Mouse (Mus musculus) kidney, postnatal 14 days (tissue): ENCODE measurements around the gene Cplx3.
A peak's percentile ranks its signal among the peaks of the same experiment; 100 is the strongest.

ENCODE experiments used
- DNase-seq: peaks from one replicate; pipeline ENCODE4 v3.0.0; 2022; ENCODE audit warnings: mixed read lengths

Gene Cplx3

DNA sequence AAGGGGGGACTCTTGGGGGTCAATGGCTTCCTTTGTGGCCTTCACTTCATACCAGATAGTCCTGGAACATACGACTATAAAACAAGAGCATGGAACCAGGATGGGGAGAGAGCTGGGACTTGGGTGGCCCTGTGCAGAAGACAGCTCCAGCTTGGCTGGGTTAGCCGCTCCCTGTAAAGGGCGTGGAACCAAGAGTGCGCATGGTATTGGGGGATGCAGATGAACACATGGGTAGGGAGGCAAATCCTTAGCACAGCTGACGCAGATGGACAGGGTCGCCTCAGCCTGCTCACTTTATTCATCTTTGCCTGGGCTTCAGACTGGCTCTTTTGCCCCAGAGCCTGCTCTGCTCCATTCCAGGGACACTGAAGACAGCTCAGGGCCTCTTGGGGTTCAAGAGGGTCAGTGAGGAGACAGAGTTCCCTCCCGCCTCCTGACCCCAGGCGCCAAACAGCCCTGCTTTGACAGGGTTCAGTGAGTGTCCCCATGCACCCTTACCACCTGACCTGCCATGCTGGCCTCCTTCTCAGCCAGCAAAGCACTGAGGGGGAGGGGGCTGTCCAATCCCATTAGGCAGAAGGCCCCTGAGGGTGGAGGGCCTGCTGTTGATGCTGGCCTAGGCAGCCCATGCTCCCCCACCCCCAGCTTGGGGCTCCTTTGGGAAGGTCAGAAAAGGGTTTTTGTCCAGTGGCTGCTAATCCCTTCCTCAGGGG is 7.1 kb downstream of the Cplx3 start:
- DNase-seq: peak; percentile 56

DNA sequence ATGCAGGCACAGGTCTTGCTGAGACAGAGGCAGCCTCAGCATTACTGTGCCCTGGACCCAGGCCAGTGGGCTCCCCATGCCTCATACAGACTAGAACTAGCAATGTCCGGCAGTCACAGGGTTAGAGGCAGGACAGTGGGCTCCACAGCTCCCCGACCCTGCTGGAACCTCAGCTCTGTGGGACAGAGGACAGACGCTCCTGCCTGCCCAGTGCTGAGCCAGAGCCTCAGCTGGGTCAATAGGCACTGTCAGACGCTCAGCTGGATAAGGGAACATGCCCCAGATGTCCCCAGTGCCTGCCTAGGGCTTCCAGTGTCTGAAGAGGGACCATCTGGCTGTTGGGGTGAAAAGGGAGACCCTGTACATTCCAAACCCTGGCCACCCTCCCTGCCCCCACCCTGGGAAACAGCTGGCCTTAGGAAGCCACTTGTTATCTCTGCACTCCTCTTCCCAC is 8.1 kb downstream of the Cplx3 start:
- DNase-seq: peak; percentile 50

DNA sequence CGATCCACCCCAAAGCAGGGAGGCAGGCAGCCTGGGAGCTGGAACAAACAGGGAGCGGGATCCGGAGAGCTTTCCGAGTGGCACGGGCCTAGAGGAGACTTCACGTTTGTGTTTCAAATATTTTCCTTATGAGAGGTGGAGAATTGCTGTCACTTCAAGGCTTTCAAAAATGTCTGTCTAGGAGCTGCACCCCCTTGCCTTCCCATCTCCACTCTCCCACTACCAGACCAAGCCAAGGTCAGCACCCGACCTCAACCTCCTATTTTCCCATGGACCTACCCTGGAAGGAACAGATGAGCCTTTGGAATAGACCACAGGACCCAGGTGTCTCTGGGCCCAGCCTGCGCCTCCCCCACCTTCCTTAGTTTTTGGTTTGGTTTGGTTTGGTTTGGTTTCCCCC is 8.8 kb downstream of the Cplx3 start:
- no peak for DNase-seq

DNA sequence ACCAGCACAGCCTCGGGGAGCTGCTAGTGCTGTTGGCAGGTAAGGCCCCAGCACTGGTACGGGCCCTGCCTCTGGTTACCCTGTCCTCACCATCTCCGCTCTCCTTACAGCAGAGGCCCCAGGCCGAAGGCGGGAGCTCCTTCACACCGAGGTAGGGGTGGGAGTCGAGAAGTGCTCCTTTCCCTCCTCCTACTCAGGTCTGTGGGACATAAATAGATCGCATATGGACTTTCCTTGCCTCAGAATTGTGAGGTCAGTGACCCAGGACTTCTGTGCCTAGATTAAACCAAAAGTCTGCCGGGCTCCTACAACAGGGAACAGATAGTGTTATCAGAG is 11.9 kb downstream of the Cplx3 start:
- no peak for DNase-seq

DNA sequence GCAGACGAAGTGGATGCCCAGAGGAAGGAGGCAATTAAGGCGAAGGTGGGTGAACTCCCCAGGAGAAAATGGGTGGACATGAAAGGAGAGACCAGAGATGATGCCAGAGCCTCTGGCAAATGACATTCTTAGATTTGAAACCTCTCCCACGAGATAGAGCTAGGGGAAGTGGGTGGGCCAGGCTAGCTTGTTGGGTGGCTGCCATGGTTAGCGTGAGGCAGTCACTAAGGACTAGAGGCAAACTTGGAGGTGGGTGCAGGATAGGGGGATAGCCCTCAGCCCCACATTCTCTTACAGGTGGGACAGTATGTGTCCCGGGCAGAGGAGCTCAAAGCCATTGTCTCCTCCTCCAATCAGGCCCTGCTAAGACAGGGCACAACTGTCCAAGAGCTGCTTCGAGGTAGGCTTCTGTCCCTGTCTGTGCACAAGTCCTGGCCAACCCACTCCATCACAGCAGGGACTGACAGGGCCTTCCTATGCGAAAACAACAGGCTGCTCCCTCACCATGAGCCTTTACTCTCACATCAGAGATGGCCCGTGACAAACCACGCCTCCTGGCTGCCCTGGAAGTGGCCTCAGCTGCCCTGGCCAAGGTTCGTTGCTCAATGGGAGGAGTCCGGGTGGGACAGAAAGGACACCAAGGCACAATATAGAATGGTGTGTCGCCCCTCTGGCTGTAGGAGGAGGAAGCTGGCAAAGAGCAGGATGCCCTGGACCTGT is 12.5 kb downstream of the Cplx3 start:
- DNase-seq: peak; percentile 76

DNA sequence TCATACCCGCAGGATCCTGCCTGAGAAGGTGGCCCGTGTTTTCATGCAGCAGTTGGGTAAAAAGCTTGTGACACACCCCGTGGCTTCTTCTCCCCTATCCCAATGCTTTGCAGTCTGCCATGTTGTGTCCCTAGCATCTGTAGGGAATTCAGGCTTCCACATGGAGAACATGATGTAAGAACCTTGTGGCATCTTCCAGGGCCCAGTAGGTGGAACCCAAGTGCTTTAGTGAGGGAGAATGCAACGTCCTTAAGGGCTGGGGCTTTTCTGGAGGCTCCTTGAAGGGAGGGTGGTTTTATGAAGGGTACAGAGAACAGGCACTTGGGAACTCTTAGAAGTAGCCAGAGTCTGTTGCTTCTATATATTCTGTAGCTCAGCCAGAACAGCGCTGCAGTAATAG is 15.4 kb downstream of the Cplx3 start:
- DNase-seq: no peak

GRCm38 (mm10) chr9:57589224-57590126 is 16.6 kb downstream of the Cplx3 start, which contains the start of gene Ulk3:
Gene Ulk3 (plus strand): TSS chr9:57589452.
- DNase-seq: peak; percentile 90

DNA sequence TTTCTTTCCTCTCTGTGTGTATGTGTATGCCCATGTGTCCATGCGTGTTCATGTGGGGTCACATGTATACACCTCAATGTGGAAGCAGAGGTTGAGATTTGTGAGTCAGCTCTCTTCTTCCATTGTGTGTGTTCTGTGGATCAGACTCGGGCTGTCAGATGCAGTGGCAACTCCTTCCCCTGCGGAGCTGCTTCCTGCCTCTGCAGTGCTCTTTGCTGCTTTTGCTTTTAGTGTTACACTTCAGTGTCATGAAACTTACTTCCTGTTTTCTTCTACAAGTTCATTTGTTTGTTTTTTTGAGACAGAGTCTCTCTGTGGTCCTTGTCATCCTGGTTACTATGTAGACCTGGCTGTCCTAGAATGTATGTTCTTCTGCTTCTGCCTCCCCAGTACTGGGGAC is 21.1 kb downstream of the Cplx3 start:
- no peak for DNase-seq

- DNase-seq: no peak
Observed at GRCm38 (mm10) chr9:57577144-57577849, 28.8 kb downstream of the Cplx3 start.

DNA sequence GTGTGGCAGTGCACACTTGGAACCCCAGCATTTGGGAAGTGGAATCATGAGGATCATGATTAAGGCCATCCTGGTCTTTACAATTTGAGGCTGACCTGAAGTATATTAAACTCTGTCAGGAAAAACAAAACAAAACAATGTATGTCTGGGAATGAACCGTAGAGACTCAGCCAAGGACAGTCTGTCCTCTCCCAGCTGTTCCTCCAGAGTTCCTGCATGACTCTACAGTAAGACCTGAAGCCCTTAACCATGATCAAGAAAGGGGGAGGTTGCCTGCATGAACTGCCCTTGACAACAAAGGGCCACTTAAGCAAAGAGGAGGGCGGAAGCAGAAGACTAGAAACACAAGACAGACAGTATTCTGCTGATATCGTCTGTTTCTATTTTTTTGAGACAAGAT is 30.5 kb downstream of the Cplx3 start:
- DNase-seq: no peak

GRCm38 (mm10) chr9:57574397-57574796 is 31.7 kb downstream of the Cplx3 start:
- no peak for DNase-seq

DNA sequence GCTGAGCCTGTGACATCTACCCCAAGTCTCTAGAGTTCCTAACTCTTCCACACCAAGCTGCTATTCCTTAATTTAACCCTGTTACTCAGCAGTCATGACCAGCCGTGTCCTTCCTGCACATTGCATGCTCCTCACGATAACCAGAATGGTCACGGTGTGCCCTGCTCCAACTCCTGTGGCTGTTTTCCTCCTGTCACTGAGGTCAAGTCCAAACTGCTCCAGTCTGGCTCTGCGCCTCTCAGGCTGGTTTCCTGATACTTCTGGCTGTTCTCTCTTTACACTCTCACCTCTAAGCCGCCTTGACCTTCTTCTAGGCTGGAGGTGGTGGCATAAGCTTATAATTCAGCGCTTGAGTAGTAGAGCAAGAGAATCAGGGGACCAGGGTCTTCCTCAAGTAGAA is 37.6 kb downstream of the Cplx3 start:
- DNase-seq: no peak

DNA sequence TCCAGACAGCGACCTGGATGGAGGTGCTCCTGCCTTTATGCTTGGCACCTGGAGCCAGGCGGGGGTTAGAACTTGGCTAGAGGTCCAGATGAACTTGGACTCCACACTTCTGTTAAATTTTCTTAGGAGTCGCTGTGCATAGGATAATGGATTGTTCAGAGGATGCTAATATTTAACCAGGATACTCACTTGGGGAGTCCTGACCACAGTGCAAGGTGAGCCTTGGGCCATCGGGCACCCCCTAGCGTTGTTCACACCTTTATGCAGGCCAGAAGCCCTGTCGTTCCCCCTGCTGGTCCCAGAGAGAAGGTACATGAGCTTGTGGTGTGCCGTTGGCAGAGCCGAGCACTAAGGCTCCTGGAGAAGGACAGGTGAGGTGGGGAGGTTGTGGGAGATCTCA is 39.2 kb downstream of the Cplx3 start:
- DNase-seq: peak; percentile 85

GRCm38 (mm10) chr9:57565741-57566221 is 40.3 kb downstream of the Cplx3 start:
- peak; percentile 49 for DNase-seq

DNA sequence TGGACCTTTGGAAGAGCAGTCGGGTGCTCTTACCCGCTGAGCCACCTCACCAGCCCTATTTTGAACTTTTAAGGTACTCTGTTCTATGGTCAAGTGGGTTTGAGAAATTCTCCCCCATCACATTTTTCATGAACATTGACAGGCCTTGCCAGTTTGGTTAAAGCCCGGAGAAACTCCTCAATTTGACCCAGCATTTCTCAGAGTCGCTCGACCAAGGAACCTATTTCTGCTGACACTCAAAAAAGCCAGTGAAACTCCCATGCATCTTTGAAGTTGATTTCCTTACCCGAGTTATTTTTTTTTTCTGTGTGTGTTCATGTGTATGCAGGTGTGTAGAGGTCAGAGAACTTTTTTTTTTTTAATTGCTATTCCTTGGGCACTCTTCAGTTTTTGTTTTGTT is 41.5 kb downstream of the Cplx3 start:
- peak; percentile 64 for DNase-seq

- peak; percentile 66 for DNase-seq
Observed at GRCm38 (mm10) chr9:57562896-57563372, 43.1 kb downstream of the Cplx3 start.

DNA sequence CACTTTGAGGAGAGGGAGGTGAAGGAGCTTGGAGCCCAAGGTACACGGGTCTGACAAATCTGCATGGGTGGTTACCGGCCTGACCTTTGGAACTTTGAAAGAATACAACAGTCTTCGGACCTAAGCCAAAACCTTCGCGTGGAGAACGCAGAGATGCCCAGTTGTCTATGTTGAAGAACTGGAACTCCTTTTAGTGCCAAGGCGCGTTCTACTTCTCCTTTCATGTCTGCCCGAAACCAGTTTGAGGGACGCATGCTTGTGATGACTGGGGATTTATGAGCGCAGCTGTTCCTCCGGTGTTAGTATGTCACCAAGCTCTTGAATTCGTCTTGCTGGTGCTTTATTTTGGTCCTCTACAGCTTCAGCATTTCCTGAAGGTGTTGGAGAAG is 44.4 kb downstream of the Cplx3 start:
- peak; percentile 68 for DNase-seq

GRCm38 (mm10) chr9:57560861-57561710 is 45.0 kb downstream of the Cplx3 start, which contains the start of gene Scamp2:
Gene Scamp2 (plus strand): TSS chr9:57560943.
- peak; percentile 96 for DNase-seq

- no peak for DNase-seq
Observed at GRCm38 (mm10) chr9:57560263-57560662, 45.8 kb downstream of the Cplx3 start.

- DNase-seq: no peak
Observed at GRCm38 (mm10) chr9:57559568-57559967, 46.5 kb downstream of the Cplx3 start.

GRCm38 (mm10) chr9:57558625-57559024 is 47.5 kb downstream of the Cplx3 start:
- no peak for DNase-seq
